Mouse (Mus musculus) frontal cortex, postnatal 36 days (tissue): ENCODE data around the gene Cbfa2t3.

ENCODE experiments used
- DNase-seq, 2 experiments: peaks; one replicate each; pipeline ENCODE4 v3.0.0; 2022; ENCODE audit warnings: low spot score in 2 of 2

Gene Cbfa2t3

DNA sequence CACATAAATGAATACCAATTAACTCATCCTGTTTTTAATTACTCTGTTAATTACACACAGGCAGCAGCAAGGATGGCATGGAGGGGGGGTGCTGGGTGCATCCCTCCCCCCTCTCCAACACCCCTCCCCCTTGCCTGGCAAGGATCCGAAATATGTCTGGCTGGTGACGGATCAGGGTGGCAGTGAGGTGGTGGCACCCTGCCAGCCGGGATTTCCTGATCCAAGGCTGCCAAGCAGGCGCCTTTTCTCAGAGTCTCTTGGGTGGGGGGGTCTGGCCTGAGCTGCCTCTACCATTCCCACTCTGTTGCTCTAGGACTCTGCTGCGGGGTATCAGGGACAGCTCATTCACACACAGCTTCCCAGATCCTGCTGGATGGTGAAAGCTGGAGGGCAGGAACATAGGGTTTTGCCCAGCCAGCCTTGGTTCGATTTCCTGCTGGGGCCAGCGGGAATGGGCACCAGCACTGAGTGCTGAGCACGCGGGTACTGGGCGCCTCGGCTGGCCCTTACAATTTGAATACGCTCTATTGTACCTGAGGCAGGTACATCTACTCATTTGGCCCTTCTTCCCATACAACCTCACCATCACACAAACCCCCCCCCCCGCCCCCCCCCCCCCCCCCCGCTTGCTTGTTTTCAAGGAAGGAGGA lies 33.1 kb downstream of the Cbfa2t3 start:
- peak; percentile 17 to 23 for DNase-seq

- DNase-seq, result peak; percentile 23 to 37
Observed at GRCm38 (mm10) chr8:122665221-122665620, 33.7 kb downstream of the Cbfa2t3 start.

DNA sequence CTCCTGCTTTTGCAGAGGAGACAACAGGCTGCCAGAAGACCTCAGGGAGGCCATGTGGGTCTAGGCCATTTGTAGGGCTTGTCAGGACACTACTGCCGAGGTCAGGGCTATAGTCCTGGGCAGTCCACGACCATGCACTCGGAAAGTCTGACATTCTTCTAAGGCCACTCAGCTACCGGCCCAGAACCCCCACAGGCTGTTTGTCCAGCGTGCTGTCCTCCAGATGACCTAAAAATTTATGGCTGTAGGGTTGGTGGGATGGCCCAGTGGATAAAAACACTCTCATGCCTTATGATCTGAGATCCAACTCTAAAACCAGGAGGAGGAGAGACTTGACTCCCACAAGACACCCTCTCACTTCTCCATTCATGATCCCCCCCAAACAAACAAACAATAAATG lies 35.2 kb downstream of the Cbfa2t3 start:
- DNase-seq, result no peak

- no peak for DNase-seq
Observed at GRCm38 (mm10) chr8:122663106-122663505, 35.8 kb downstream of the Cbfa2t3 start.

DNA sequence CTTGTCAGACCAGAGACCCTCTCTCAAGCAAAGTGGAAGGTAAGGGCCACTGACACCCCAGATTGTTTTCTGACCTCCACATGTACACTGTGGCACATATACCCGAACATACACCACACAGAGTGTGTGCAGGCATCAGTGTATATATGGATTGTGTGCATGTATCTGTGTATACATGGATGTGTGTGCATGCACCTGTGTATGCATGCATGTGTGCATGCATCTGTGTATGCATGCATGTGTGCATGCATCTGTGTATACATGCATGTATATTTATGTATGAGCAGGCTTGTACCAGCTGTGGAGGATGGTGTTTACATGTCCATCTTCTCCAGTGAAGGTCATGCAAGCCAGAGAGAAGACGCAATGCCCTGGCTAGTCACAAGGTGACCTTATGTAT lies 37.0 kb downstream of the Cbfa2t3 start:
- DNase-seq, result no peak

DNA sequence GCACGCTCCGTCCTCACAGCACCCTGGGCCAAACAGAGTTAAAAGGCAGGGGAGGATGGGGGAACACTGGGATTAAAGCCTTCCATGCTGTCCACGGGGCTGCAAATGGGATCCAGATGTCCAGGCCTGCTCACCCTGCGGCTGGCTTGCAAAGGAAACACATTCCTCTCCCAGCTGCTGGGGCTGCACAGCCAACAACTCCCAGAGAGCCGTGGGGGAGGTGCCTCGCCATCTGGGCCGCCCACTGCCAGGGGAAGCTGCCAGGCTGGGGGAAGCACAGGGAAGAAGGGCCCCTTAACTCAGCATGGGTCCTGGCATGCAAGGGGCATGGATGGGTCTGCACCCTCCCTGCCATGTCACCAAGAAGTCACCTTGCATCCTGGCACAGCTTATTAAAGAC lies 37.8 kb downstream of the Cbfa2t3 start:
- peak; percentile 76 to 82 for DNase-seq

DNA sequence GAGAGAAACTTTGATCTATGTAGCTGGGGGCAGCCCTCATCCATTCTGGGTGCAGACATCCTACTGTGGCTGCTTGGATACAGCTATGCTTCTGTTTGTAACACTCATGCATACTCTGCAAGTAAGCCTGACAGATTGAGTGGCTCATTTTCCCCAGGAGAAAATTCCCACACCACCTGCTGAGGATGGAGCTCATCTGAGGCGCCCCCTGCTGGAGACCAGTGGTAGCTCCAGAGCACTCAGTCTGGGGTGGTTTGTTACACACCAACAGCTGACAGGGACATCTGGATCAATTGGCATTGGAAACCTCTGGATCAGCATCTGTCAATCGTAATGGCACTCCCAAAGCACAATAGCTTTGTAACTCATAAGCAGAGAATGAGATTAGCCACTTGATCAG lies 38.9 kb downstream of the Cbfa2t3 start:
- DNase-seq, result no peak

GRCm38 (mm10) chr8:122658807-122659160 lies 40.1 kb downstream of the Cbfa2t3 start:
- no peak for DNase-seq

DNA sequence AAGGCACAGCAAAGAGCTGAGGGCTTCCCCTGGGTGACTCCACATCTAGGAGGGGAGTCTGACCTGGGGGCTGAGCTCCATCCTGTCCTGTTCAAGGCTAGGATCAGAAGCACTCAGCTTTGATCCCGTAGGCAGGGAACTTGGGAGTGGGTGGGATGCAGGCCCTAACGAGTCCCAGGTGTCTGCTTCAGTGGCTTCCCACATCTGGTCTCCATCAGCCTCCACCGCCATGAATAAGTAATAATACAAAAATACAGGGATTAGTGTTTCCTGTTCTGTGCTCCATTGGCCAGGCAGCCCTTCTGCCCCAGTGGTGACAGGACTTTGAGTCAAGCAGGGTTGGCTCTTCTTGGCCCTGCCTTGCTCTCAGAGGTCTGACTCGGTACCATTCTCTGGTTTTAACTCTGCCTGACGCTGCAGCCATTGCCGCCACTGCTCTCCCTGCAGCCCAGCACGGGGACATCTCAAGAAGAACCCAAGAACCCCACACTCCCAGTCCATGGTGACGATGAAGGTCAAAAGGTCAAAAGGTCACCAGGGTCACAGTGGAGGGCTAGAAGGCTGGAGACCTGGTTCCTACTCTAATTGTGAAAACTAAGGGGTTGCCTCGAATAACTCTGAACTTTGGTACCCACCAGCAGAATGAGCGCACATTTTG lies 40.6 kb downstream of the Cbfa2t3 start:
- no peak for DNase-seq

DNA sequence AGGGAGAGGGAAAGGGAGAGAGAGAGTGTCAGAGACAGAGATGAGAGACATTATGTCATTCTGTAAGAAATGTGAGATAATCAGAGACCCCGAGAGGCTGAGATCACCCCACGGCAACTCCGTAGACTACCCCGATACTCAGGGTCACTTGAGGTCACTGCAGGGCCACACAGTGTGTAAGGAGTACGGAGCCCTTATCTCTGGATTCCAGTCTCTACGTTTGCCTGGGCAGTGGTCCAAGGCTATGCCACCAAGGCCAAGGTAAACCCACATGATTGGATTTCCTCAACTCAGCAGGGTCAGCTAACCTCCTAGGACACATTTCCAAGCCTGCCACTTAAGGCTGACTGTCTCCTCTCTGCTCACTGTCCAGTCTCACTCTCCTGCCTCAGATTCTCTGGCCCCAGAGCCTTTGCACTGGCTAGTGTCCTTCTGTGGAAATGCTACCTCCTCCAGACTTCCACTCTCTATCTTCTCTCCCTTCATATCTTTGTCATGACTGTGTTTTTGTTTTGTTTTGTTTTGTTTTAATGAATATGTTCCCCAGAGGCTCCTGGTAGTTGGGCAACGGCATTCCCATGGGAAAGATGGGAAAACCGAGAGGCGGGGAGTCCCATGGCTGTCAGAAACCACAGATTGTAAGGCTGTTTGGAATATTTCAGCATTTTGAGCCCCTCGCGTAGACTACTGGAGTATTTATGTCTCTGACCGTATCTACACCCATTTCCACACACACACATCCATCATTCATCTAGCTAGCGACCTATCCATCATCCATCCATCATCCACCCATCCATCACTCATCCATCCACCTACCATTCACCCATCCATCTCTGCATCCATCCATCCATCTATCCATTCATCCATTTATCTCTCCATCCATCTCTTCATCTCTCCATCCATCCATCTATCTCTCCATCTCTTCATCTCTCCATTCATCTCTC lies 42.6 kb downstream of the Cbfa2t3 start:
- DNase-seq, result no peak

GRCm38 (mm10) chr8:122654768-122655167 lies 44.1 kb downstream of the Cbfa2t3 start:
- no peak for DNase-seq

DNA sequence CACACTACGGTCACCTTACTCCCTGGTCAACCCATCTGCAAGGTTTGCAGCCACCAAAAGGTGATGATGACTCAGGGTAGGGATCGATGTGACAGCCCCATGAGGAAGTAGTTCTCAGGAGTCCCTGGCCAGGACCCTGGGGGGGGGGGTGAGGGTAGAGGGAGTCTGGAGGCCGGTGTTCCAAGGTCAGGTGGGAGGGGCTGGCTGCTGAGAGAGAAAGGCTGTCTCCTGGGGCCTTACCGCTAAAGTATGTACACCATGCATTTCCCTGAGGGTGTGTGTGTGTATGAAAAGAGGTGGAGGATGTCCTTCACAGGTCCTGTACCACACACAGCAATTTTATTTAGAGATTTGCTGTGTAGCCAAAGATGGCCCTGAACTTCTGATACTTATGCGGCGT lies 46.3 kb downstream of the Cbfa2t3 start:
- no peak for DNase-seq

DNA sequence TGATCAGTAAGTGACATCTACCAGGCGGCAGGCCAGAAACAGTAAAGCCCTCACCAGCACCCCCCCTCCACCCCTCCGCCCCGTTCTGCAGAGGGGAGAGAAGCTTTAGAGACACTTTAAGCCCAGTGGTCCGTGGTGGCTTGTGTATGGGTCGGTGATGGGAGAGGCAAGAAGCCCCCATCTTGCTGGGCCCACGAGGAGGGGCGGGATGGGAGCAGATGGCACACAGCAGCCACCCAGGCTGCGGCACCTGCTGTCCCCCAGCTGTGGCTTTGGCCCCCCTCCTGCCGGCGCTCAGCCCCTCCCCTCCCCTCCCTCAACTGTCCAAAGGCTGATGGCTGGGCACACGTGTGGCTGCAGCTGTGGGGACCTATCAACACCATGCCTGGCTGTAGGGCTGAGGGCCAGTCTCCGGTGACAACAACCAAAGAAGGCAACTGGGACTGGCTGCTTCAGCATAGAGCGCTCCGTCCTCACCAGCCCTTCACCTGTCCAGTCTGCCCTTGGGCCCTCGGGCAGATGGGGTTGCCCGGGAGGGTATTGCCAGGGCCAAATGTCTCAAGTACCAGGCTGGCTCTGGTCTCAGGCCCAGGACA lies 47.5 kb downstream of the Cbfa2t3 start:
- no peak for DNase-seq

GRCm38 (mm10) chr8:122648192-122648970 lies 50.5 kb downstream of the Cbfa2t3 start:
- DNase-seq, result no peak

DNA sequence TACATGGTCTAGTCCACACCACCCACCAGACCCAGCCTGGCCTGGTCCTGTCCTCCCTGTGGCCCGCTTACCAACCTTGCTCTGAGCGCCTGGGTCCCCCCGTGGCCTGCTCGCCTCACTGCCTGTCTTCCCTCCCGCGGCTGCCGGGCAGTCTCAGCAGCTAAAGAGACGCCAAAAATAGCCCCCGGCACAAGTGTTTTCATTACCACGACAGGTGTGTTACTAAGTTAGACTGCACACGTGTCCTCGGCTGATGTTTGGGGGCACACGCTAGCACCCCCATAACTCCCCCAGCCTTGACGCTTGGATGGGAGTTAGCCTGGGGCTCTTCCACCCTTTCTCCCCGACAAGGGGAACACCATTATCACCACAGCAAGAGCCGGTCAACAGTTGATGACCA lies 52.6 kb downstream of the Cbfa2t3 start:
- DNase-seq, result no peak

DNA sequence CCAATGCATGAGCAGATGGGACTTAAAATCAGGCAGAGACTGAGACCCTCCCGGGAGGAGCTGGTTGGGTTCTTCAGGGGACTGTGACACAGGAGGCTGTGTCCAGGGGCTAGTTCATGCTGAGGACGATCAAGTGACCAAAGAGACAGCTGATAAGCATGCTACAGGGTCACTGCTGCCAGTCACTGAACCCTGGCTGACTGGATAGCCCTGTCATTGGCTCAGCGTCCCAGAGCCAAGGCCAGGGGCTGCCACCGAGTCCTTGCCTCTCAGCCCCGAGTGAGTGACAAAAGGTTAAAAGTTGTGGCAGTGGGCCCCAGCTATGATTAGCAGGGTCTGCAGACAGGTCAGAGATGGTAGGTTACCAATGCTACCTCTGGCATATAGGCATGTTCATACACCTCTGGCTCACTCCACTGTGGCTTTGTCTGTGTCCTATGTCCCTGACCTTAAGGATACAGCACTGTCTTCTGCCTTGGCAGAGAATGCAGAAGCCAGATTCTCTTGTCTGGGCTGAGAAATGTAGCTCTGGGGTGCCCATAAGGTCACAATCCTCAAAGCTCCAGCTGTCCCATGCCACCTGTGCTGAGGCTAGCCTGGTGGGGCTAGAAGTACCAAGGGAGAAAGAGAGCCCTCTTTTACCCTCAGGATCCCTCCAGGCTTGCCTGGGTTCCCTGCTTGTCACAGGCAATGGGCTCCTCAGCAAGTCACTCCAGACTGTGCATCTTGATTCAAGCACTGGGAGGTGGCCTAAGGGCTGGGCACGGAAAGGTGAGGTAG lies 54.5 kb downstream of the Cbfa2t3 start:
- DNase-seq, result no peak

- DNase-seq, result peak; percentile 66 to 70
Observed at GRCm38 (mm10) chr8:122642071-122642470, 56.8 kb downstream of the Cbfa2t3 start.

DNA sequence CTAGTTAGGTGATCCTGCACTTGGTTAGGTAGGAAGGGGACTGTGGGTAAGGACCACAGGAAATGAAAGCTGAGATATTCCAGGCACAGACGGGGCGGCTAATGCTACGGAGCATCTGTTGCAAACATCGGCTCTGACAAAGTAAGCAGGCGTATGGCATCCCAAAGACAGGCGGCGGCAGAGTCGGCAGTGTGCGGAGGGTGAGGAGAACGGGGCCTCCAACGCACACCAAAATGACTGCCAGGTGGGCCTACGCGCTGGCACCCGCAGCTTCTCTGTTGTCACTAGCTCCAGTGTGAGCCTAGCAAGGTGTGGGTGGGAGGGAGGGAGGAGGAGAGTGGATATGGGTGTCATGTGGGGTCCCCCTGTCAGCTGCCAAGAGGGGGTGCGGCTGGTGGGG lies 57.5 kb downstream of the Cbfa2t3 start:
- DNase-seq, result peak; percentile 68 to 86

DNA sequence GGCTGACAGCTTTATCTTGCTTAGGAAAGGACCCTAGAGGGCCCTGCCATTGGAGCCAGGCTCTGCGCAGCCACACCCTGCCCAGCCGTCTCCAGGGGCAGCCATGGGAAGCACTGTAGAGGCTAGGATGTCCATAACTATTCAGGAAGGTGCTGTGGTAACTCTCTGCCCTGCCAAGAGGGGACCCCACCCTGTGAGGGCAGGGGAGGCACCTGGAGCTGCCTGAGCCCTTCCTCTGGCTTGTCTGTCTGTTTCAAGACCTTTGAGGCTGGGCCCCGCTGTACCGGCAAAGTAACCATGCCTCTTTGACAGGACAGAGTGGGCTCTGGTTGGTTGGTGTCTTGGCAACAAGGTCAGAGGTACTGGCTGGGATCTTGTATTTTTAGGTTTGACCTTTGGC lies 58.1 kb downstream of the Cbfa2t3 start:
- DNase-seq, result no peak

DNA sequence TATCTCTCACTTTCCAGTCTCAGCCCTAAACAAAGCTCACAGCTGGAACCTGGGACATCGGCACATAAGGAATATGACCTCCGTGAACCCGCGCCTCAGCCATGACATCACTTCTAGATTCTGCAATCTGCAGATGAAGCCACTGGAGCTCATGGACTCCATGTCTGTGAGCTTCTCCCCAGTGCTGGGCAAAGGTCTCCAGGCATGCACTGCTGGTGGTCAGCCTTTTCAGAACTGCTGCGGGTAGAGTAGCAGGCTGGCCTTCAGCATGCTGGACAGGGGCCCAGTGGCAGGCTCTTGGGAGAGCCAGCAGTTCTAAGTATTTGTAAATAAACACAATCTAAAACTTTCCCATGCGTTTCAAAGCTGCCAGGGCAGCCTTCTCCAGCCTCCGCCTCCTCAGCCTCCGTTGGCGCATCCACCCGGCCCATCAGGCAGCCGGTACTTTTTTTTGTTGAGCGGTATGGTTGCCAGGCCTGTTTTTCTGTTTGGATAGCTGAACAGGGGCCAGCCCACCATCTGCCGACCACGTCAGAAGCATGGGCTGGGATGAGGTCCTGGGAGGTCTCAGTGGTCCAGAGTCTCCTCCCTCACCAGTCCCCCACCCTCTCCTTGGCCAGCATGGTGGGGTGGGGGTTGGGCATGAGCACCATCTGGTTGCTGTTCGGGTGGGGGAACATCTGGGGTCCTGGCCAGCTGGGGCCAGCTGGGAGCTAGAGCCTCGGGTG lies 59.2 kb downstream of the Cbfa2t3 start:
- DNase-seq, result peak; percentile 21 to 29
